Mouse (Mus musculus) kidney, postnatal 0 days (tissue): ENCODE results near the gene Sh3pxd2a. TPM values are rescaled to one million over a fixed set of nuclear protein-coding genes. Genes with fewer than 3 reads are reported as not detected.

Source experiments
- ATAC-seq: fragments of 200-750 bp; cut with Nextera tagmentation; replicated peaks from 2 replicates; pipeline ENCODE4 v1.8.0; 2017; ENCODE audit warnings: low read depth, moderate number of reproducible peaks, moderate TSS enrichment, moderate library complexity; ENCODE audit not compliant: low FRiP score
- DNase-seq: peaks from one replicate; pipeline ENCODE4 v3.0.0-alpha.2; 2016; ENCODE audit warnings: low spot score
- H3K27ac ChIP-seq: fragments of 300-500 bp; sonication (generic); 2 replicates; pipeline ENCODE4 v1.5.1; 2014; ENCODE audit warnings: mild to moderate bottlenecking
- H3K27me3 ChIP-seq: fragments of 300-500 bp; sonication (generic); 2 replicates; pipeline ENCODE4 v1.6.1; 2014; ENCODE audit warnings: low read length, mixed read lengths; ENCODE audit not compliant: insufficient read depth
- H3K36me3 ChIP-seq: fragments of 300-500 bp; sonication (generic); 2 replicates; pipeline ENCODE4 v1.6.1; 2014; ENCODE audit warnings: low read length, mixed read lengths; ENCODE audit not compliant: insufficient read depth
- H3K4me1 ChIP-seq: fragments of 300-500 bp; sonication (generic); replicated peaks from 2 replicates; pipeline ENCODE4 v1.6.1; 2014; ENCODE audit warnings: antibody characterized with exemption, low read length, mixed read lengths; ENCODE audit not compliant: insufficient read depth
- H3K4me2 ChIP-seq: fragments of 300-500 bp; sonication (generic); 2 replicates; pipeline ENCODE4 v1.6.1; 2014; ENCODE audit warnings: mild to moderate bottlenecking, low read length, moderate library complexity, mixed read lengths
- H3K4me3 ChIP-seq: fragments of 300-500 bp; sonication (generic); replicated peaks from 2 replicates; pipeline ENCODE4 v1.5.1; 2014; ENCODE audit warnings: low read depth, low read length
- H3K9ac ChIP-seq: fragments of 300-500 bp; sonication (generic); 2 replicates; pipeline ENCODE4 v1.6.1; 2014; ENCODE audit warnings: low read depth, low read length
- H3K9me3 ChIP-seq: fragments of 300-500 bp; sonication (generic); replicated peaks from 2 replicates; pipeline ENCODE4 v1.6.1; 2016; ENCODE audit warnings: low read length, inconsistent platforms, mixed read lengths
- CTCF ChIP-seq: IDR thresholded peaks from 2 replicates; pipeline ENCODE4 v1.5.1; 2016; ENCODE audit warnings: antibody characterized with exemption, low read depth, mild to moderate bottlenecking, moderate library complexity
- WGBS: fragments of 180-500 bp; shearing (Covaris S2); extraction: QIAGEN DNeasy Blood & Tissue Kit; methylation state at CpG from one replicate; pipeline ENCODE4 v1.1.7; 2014; 5-methylcytosine and 5-hydroxymethylcytosine counted together
- polyA plus RNA-seq: library from polyadenylated mRNA; unstranded; fragments of >200 nt; fragmentation: Nextera tagmentation; extraction: Ambion mirVana; gene quantifications from 2 replicates; pipeline ENCODE4 v1.2.1, GENCODE M21; 2015

Gene Sh3pxd2a
- polyA plus RNA-seq, 1 experiment from 2014 or later: 4.1 TPM

DNA sequence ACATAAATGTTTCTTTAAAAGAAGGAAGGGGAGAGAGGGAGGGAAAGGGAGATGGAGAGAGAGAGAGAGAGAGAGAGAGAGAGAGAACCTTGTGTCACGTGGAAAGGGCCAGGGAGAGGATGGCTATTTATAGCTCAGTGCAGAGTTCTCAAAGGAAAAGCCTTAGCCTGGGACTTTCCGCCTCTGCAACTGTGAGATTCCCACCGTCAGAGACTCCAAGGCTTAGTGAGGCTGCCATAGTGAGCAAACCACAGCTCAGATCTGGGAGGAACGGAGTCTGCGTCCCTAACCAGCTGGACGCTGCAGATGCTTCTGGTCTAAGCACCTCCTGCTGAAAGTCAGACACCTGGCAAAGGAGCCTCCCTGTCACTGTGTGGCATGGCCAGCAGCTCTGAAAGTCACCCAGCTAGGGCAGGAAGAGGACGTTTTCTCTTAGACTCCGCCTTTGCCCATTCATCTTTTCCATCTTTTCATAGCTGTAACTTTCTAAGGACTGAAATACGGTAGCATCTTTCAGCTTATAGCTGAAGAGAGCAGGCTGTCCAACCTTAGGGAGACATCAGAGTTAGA, 21.9 kb upstream of the Sh3pxd2a start:
- 28% methylated on average over 9 of the region's 9 CpGs for WGBS
- ATAC-seq (0 out of 2 replicates have a peak, but pooled peaks have one; percentile 40), DNase-seq (peak; percentile 75)
- TF ChIP-seq CTCF: no peak
- Histone ChIP-seq H3K9me3 (no peaks in the 10 kb centered on the region), H3K9ac (no peak overlapping the region), H3K4me2 (peak overlapping the region; percentile 43), H3K4me3 (no peak overlapping the region), H3K27me3 (no peaks in the 10 kb centered on the region), H3K27ac (peak overlapping the region; percentile 73), H3K4me1 (peaks cover 6% of the 10 kb centered on the region; the same call in 1 of the 2 replicates), H3K36me3 (no peaks in the 10 kb centered on the region)

DNA sequence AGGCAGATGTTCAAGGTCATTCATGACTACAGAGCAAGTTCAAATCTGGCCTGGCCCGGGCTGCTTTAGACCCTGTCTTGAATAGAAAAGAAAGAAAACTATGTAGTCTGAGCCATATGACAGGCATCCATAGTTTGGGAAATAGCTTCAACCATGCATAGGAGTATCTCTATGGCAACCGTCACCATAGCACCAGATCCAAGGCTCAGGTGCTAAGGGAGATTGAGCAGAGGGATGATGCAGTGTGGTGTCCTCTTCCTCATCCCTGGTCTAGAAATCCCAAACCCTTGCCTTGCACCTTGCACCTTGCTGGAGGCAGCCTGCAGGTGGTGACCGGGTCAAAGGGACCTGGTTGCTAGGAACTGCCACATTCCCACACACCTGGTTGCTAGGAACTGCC, 19.9 kb upstream of the Sh3pxd2a start:
- DNase-seq: no peak
- WGBS: 87% methylated on average over 3 of the region's 3 CpGs
- 0 out of 2 replicates have a peak, but pooled peaks have one; percentile 25 for ATAC-seq
- H3K9me3 ChIP-seq: no peaks in the 10 kb centered on the region
- no peaks in the 10 kb centered on the region for H3K27me3 ChIP-seq
- H3K4me2 ChIP-seq: no peak overlapping the region
- no peaks in the 10 kb centered on the region for H3K36me3 ChIP-seq
- H3K9ac ChIP-seq: no peak overlapping the region
- no peak overlapping the region for H3K4me3 ChIP-seq
- H3K4me1 ChIP-seq: peaks cover 6% of the 10 kb centered on the region; the same call in 1 of the 2 replicates
- TF ChIP-seq CTCF: no peak
- H3K27ac ChIP-seq: no peak overlapping the region

DNA sequence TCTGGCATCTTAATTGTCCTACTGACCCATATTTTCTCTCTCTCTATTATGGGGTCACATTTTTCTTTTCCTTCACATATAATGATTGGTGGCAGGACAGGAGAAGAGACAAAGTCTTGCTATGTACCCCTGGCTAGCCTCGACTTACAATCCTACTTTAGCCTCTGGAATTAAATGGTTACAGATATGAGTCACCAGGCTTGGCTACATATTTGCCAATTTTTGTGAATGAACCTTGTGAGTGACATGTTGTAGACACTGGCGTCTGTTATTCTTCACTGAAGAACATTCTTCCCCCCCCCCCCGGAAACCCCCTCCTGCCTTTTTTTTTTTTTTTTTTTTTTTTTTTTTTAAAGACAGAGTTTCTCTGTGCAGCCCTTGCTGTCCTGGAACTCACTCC, 19.1 kb upstream of the Sh3pxd2a start:
- Histone ChIP-seq H3K9ac (no peak overlapping the region), H3K27me3 (no peaks in the 10 kb centered on the region), H3K27ac (no peak overlapping the region), H3K4me2 (no peak overlapping the region), H3K4me1 (peaks cover 6% of the 10 kb centered on the region; the same call in 1 of the 2 replicates), H3K9me3 (no peaks in the 10 kb centered on the region), H3K4me3 (no peak overlapping the region), H3K36me3 (no peaks in the 10 kb centered on the region)
- DNase-seq (no peak), ATAC-seq (no peak)
- no peak for TF ChIP-seq CTCF
- WGBS: 76% methylated on average over 3 of the region's 3 CpGs

DNA sequence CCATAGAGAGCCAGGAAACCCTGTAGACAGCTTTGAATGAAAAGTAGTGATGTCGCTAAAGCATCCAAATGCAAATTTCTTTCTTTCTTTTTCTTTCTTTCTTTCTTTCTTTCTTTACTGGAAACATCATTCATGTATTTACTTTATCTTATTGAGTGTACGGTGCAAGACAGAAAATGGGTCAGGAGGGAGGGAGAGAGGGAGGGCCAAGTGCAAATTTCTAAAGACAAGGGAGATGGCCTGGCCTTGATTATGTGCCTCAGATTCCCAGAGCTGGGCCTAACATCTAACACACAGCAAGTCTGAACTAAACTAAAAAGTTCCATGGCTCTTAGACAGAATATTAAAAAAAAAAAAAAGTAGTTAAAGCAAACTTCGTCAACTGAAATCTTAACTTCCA, 9.3 kb upstream of the Sh3pxd2a start:
- ATAC-seq (no peak), DNase-seq (no peak)
- H3K9ac ChIP-seq: no peak overlapping the region
- no peak for TF ChIP-seq CTCF
- H3K4me1 ChIP-seq: 0 out of 2 replicates have a peak, but pooled peaks cover 7% of the 10 kb centered on the region
- no peaks in the 10 kb centered on the region for H3K27me3 ChIP-seq
- H3K27ac ChIP-seq: no peak overlapping the region
- H3K9me3 ChIP-seq: no peaks in the 10 kb centered on the region
- H3K4me2 ChIP-seq: no peak overlapping the region
- WGBS: 75% methylated on average over 3 of the region's 3 CpGs
- no peak overlapping the region for H3K4me3 ChIP-seq
- no peaks in the 10 kb centered on the region for H3K36me3 ChIP-seq

DNA sequence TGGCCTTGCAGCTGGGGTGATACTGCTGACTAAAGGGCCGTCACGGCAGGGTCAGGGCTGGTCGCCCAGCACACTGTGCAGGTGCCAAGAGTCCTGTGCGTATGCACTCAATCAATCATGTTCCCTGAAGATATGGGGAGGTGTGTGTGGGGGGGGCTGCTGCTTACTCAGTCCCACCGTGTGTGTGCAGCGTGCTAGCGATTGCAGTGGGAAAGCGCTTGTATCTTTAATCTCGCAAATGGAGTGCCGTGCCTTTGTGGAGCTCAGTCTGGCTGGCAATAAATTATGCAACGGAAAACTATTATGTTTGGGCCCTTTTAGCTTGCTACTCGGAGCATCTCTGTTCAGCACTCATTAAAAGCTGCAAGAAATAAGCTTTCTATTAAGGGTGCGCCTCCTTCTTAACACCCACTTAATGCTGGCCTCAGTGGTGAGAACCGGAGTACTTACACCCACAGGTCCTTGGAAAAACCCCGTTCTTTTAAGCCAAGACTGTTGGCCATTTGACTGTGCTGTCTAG, 8.7 kb upstream of the Sh3pxd2a start:
- Histone ChIP-seq H3K9me3 (no peaks in the 10 kb centered on the region), H3K4me3 (no peak overlapping the region), H3K27ac (no peak overlapping the region), H3K27me3 (no peaks in the 10 kb centered on the region), H3K4me1 (0 out of 2 replicates have a peak, but pooled peaks cover 7% of the 10 kb centered on the region), H3K4me2 (peak overlapping the region; percentile 25; the same call in 1 of the 2 replicates), H3K36me3 (no peaks in the 10 kb centered on the region), H3K9ac (0 out of 2 replicates have a peak overlapping the region, but pooled peaks have one; percentile 27)
- DNase-seq (no peak), ATAC-seq (no peak)
- TF ChIP-seq CTCF: no peak
- WGBS: 25% methylated on average over 15 of the region's 15 CpGs

DNA sequence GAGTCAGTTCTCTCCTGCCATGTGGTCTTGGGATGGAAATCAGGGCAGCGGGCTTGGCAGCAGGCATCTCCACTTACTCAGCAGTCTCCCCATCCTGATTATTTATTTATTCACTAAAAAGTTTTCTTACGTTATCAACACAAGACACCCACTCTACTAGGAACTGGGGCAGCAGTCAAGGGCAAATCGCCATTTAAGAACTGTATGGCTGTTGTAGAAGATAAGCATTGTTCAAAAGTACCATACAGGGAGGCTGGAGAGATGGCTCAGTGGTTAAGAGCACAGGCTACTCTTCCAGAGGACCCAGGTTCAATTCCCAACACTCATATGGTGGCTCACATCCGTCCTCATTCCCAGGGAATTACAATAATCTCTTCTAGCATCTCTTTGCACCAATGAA, 7.6 kb upstream of the Sh3pxd2a start:
- 80% methylated on average over 4 of the region's 4 CpGs for WGBS
- no peaks in the 10 kb centered on the region for H3K27me3 ChIP-seq
- ATAC-seq (no peak), DNase-seq (no peak)
- no peak overlapping the region for H3K4me2 ChIP-seq
- no peak for TF ChIP-seq CTCF
- no peak overlapping the region for H3K27ac ChIP-seq
- no peak overlapping the region for H3K9ac ChIP-seq
- H3K9me3 ChIP-seq: no peaks in the 10 kb centered on the region
- 0 out of 2 replicates have a peak, but pooled peaks cover 7% of the 10 kb centered on the region for H3K4me1 ChIP-seq
- no peak overlapping the region for H3K4me3 ChIP-seq
- no peaks in the 10 kb centered on the region for H3K36me3 ChIP-seq

DNA sequence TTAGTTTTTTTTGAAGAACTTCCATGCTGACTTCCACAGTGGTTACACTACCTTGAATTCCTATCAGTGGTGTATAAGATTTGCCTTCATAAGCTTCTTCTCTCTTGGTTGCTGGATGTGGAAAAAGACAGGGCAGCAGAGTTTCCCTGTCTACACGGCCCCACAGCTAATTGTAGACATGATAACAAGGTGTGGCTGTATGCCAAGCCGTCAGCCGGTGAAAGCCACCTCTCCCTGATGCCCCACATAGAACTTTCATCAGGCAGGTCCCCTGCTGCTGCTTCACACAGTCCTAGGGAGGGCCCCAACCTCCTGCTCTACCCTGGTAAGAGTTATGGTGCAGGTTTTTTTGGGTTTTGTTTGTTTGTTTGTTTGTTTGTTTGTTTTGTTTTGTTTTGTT, 4.5 kb upstream of the Sh3pxd2a start:
- Histone ChIP-seq H3K27me3 (no peaks in the 10 kb centered on the region), H3K9me3 (no peaks in the 10 kb centered on the region), H3K4me1 (0 out of 2 replicates have a peak, but pooled peaks cover 7% of the 10 kb centered on the region), H3K4me3 (no peak overlapping the region), H3K9ac (no peak overlapping the region), H3K36me3 (no peaks in the 10 kb centered on the region), H3K4me2 (no peak overlapping the region), H3K27ac (no peak overlapping the region)
- TF ChIP-seq CTCF: no peak
- 75% methylated on average over 3 of the region's 3 CpGs for WGBS
- no peak for DNase-seq
- no peak for ATAC-seq
